Mouse (Mus musculus) myocyte (in vitro differentiated cells): Measurements from ENCODE around the gene Mpst. TPM values are rescaled to one million over a fixed set of nuclear protein-coding genes. Genes with fewer than 3 reads are reported as not detected.
A peak's percentile ranks its signal among the peaks of the same experiment; 100 is the strongest.

Source experiments
- H3K27me3 ChIP-seq: one replicate; pipeline ENCODE4 v1.6.1; 2011; ENCODE audit not compliant: control insufficient read depth, insufficient read depth, insufficient read length
- H3K36me3 ChIP-seq: one replicate; pipeline ENCODE4 v1.6.1; 2011; ENCODE audit not compliant: control insufficient read depth, insufficient read depth
- H3K4me2 ChIP-seq: one replicate; pipeline ENCODE4 v1.6.1; 2011; ENCODE audit warnings: low read depth, control low read depth
- H3K4me3 ChIP-seq: one replicate; pipeline ENCODE4 v1.5.1; 2011; ENCODE audit warnings: mild to moderate bottlenecking, control low read depth, moderate library complexity
- H3K79me2 ChIP-seq: one replicate; pipeline ENCODE4 v1.6.1; 2011; ENCODE audit not compliant: control insufficient read depth, insufficient read depth
- H3ac ChIP-seq: one replicate; pipeline ENCODE4 v1.6.1; 2011; ENCODE audit not compliant: control insufficient read depth, insufficient read length
- CEBPB ChIP-seq: IDR thresholded peaks from 2 replicates; pipeline ENCODE4 v1.6.1; 2011; ENCODE audit warnings: mild to moderate bottlenecking, moderate library complexity; ENCODE audit not compliant: poor library complexity, insufficient read depth, severe bottlenecking
- E2F4 ChIP-seq: IDR thresholded peaks from one replicate; pipeline ENCODE4 v1.6.1; 2011; ENCODE audit warnings: mild to moderate bottlenecking, control low read depth, moderate library complexity; ENCODE audit not compliant: insufficient read depth
- MAX ChIP-seq: IDR thresholded peaks from one replicate; pipeline ENCODE4 v1.6.1; 2011; ENCODE audit warnings: low read depth, mild to moderate bottlenecking, control low read depth
- MYOD1 ChIP-seq, 3 experiments: IDR thresholded peaks; one replicate each; pipeline ENCODE4 v1.6.1; 2011; ENCODE audit warnings: control low read depth in 2 of 3, low read depth in 2 of 3, mild to moderate bottlenecking in 2 of 3, moderate library complexity in 1 of 3; ENCODE audit not compliant: insufficient read length in 2 of 3, control insufficient read depth in 1 of 3
- MYOG ChIP-seq, 3 experiments: IDR thresholded peaks; one replicate each; pipeline ENCODE4 v1.6.1; 2011; ENCODE audit warnings: control low read depth in 2 of 3, low read depth in 2 of 3, mild to moderate bottlenecking in 2 of 3; ENCODE audit not compliant: insufficient read length in 2 of 3, control insufficient read depth in 1 of 3, insufficient read depth in 1 of 3
- POLR2A ChIP-seq: IDR thresholded peaks from one replicate; pipeline ENCODE4 v1.6.1; 2011; ENCODE audit warnings: low read depth, mild to moderate bottlenecking, control low read depth, moderate library complexity; ENCODE audit not compliant: insufficient read length
- POLR2AphosphoS2 ChIP-seq: IDR thresholded peaks from one replicate; pipeline ENCODE4 v1.6.1; 2011; ENCODE audit warnings: low read depth, control low read depth; ENCODE audit not compliant: insufficient read length
- REST ChIP-seq: IDR thresholded peaks from one replicate; pipeline ENCODE4 v1.6.1; 2011; ENCODE audit warnings: mild to moderate bottlenecking, control low read depth, moderate library complexity; ENCODE audit not compliant: insufficient read depth, insufficient read length
- SRF ChIP-seq: IDR thresholded peaks from one replicate; pipeline ENCODE4 v1.6.1; 2011; ENCODE audit warnings: low read depth; ENCODE audit not compliant: control insufficient read depth, insufficient read length
- TCF12 ChIP-seq: IDR thresholded peaks from one replicate; pipeline ENCODE4 v1.6.1; 2011; ENCODE audit warnings: mild to moderate bottlenecking, control low read depth; ENCODE audit not compliant: poor library complexity, insufficient read depth, severe bottlenecking
- TCF3 ChIP-seq: IDR thresholded peaks from one replicate; pipeline ENCODE4 v1.6.1; 2011; ENCODE audit warnings: low read depth, control low read depth; ENCODE audit not compliant: insufficient read length
- USF1 ChIP-seq: IDR thresholded peaks from one replicate; pipeline ENCODE4 v1.6.1; 2011; ENCODE audit warnings: low read depth, mild to moderate bottlenecking, control low read depth, moderate library complexity
- polyA plus RNA-seq: library from polyadenylated mRNA; unstranded; fragments of >200 nt; fragmentation: generic; extraction: Trizol; gene quantifications from one replicate; pipeline ENCODE4 v1.2.1, GENCODE M21; 2012; ENCODE audit warnings: missing spikeins

Gene Mpst
- 77.1 TPM for polyA plus RNA-seq

DNA sequence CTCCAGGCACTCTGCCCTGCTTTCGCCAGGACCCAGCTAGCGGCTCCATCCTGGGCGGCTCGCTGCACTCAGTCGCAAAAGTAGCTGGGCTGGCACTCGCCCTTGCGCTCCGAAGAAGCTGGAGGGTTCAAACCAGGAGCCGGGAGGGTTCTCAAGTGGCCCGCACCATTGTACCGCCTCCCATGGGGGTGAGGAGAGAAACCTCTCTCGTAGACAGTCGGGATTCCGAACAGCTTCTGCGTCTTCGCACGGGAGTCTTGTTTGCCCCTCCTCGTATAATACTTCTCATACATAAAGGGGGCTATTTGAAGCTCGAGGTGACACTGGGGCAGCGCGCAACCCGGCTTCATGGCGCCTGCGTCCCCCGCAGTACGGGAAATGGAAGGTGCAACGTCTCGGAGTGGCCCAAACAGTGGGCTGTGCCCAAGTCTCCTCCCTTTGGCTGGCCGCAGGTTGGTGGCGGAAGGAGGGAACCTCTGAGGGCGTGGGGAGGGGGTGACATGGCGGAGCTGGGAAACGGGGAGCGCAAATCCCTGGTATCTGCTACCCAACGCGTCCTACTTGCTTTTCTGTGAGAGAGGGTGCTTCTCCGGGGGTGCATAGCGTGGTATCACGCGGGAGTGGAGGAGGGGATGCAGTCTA lies at the start of gene Mpst:
TSS of gene Mpst (plus strand) at position 124 of the 642 bp plus-strand sequence.
- H3ac ChIP-seq, result peak within 1 kb of the TSS; percentile 1
- no peaks in the 10 kb centered on the region for H3K36me3 ChIP-seq
- TF ChIP-seq REST, result no peak
- TF ChIP-seq POLR2A, result peak; percentile 85
- no peak for TF ChIP-seq MYOD1 (IDR thresholded peaks at IDR 0.05; ENCODE audit: control insufficient read depth in 1 of 3, insufficient read length in 2 of 3, low read depth in 2 of 3)
- no peak for TF ChIP-seq CEBPB
- peak in 1 of 3 experiments; percentile 40 for TF ChIP-seq MYOG (IDR thresholded peaks at IDR 0.05; ENCODE audit: control insufficient read depth in 1 of 3, insufficient read depth in 1 of 3, insufficient read length in 2 of 3, low read depth in 2 of 3)
- no peak for TF ChIP-seq MAX
- TF ChIP-seq TCF12, result no peak
- TF ChIP-seq SRF, result no peak
- peak; percentile 91 for TF ChIP-seq E2F4
- no peak for TF ChIP-seq USF1
- no peak for TF ChIP-seq TCF3
- TF ChIP-seq POLR2AphosphoS2, result peak; percentile 84
- H3K4me2 ChIP-seq, result peak within 1 kb of the TSS; percentile 98
- H3K79me2 ChIP-seq, result no peaks in the 10 kb centered on the region
- peak within 1 kb of the TSS; percentile 45 for H3K4me3 ChIP-seq
- H3K27me3 ChIP-seq, result no peaks in the 10 kb centered on the region

DNA sequence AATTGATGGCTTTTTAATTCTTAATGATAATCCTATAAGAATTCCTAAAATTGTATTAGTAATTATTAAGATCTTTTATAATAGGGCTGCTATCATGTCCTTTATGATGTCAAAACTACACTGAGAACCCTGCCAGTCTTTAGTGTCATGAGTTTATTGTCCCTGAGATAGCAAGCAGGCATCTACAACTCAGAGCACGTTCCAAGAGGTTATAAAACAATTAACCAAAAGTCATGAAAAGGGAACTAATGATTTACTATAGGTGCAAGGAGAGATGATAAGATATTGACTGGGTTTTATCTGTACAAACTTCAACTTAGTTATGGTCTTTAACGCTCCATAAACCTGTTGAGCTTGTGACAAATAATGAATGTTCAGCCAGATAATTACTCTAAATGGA lies 40.3 kb upstream of the Mpst start:
- peaks cover 27% of the 10 kb centered on the region for H3K27me3 ChIP-seq
- TF ChIP-seq POLR2AphosphoS2, result no peak
- no peak for TF ChIP-seq USF1
- TF ChIP-seq MYOD1 (IDR thresholded peaks at IDR 0.05; ENCODE audit: control insufficient read depth in 1 of 3, insufficient read length in 2 of 3, low read depth in 2 of 3), result no peak
- TF ChIP-seq POLR2A, result no peak
- TF ChIP-seq REST, result no peak
- TF ChIP-seq TCF12, result no peak
- H3K4me3 ChIP-seq, result no peak overlapping the region
- no peaks in the 10 kb centered on the region for H3K79me2 ChIP-seq
- H3K36me3 ChIP-seq, result no peaks in the 10 kb centered on the region
- no peak overlapping the region for H3K4me2 ChIP-seq
- H3ac ChIP-seq, result no peak overlapping the region

DNA sequence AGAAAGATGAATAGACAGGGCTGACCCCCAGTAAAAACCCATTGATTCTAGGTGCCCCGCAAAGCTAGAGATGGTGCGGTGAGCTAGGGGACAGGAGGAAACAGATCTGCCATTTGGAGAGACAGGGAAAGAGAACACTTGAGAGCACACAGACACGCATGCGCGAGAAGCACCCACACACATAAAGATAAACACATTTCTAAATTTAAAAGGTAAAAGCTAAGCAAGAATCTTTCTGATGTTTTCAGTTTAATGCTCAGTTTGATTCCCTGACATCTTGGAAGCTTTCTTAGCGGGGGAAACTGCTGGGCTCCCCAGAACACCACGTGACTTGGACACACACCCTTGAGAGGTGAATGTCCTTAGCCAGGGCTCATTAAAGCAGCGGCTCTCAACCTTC lies 39.3 kb upstream of the Mpst start:
- TF ChIP-seq MYOG (IDR thresholded peaks at IDR 0.05; ENCODE audit: control insufficient read depth in 1 of 3, insufficient read depth in 1 of 3, insufficient read length in 2 of 3, low read depth in 2 of 3) (no peak), TCF3 (no peak), USF1 (peak; percentile 24), MAX (no peak), CEBPB (no peak)
- H3K27me3 ChIP-seq, result peaks cover 27% of the 10 kb centered on the region
- H3ac ChIP-seq, result no peak overlapping the region

DNA sequence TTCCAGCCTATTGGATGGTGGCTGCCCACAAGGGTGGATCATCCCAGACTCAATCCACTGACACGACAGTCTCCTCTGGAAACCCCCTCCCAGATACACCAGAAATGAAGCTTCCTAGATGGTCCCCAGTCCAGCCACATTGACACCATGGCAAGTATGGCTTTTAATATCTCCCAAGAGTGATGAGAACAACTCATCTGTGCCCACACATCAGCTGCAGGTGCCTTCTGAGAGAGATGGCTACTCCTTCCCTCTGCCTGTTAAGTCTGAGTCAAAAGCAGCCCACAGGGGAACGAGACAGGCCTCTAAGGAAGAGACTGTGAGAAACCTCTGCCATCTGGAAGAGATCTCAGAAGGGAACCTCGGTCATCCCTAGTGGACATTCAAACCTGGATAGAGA lies 38.4 kb upstream of the Mpst start:
- no peak overlapping the region for H3K4me3 ChIP-seq
- H3ac ChIP-seq, result no peak overlapping the region
- TF ChIP-seq POLR2A, result no peak
- TF ChIP-seq MYOD1 (IDR thresholded peaks at IDR 0.05; ENCODE audit: control insufficient read depth in 1 of 3, insufficient read length in 2 of 3, low read depth in 2 of 3), result no peak
- no peak for TF ChIP-seq SRF
- no peak for TF ChIP-seq USF1
- TF ChIP-seq CEBPB, result no peak
- TF ChIP-seq REST, result no peak
- no peak for TF ChIP-seq TCF3
- no peak for TF ChIP-seq POLR2AphosphoS2
- TF ChIP-seq TCF12, result no peak
- TF ChIP-seq MYOG (IDR thresholded peaks at IDR 0.05; ENCODE audit: control insufficient read depth in 1 of 3, insufficient read depth in 1 of 3, insufficient read length in 2 of 3, low read depth in 2 of 3), result no peak
- TF ChIP-seq MAX, result no peak
- H3K36me3 ChIP-seq, result no peaks in the 10 kb centered on the region
- peaks cover 27% of the 10 kb centered on the region for H3K27me3 ChIP-seq
- H3K4me2 ChIP-seq, result no peak overlapping the region
- no peaks in the 10 kb centered on the region for H3K79me2 ChIP-seq

More for the DNA sequence above, 39.3 kb upstream of the Mpst start:
- H3K36me3 ChIP-seq, result no peaks in the 10 kb centered on the region
- H3K79me2 ChIP-seq, result no peaks in the 10 kb centered on the region
- no peak overlapping the region for H3K4me3 ChIP-seq
- H3K4me2 ChIP-seq, result no peak overlapping the region

DNA sequence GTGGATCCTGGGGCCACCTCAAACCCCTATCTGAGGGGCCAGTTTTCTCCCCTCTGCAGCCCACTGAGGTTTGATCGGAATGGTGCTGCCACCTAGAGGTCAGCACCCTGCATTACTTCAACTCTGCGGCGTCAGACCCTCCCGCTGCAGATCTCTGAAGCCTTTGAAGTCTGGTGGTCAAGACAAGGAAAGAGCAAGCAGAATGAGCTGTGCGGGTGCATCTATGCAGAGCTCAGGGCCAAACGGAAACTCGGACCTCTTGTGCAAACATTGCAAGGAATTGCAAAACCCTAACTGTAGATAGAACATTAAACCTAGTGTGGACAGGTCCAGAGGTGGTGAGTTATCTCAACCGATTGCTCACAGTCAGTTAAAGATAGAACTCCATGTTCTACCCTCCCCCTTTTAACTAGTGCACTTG lies 37.3 kb upstream of the Mpst start:
- TF ChIP-seq MAX, result no peak
- no peak for TF ChIP-seq POLR2AphosphoS2
- TF ChIP-seq E2F4, result no peak
- TF ChIP-seq TCF12, result no peak
- TF ChIP-seq SRF, result no peak
- TF ChIP-seq MYOG (IDR thresholded peaks at IDR 0.05; ENCODE audit: control insufficient read depth in 1 of 3, insufficient read depth in 1 of 3, insufficient read length in 2 of 3, low read depth in 2 of 3), result no peak
- TF ChIP-seq MYOD1 (IDR thresholded peaks at IDR 0.05; ENCODE audit: control insufficient read depth in 1 of 3, insufficient read length in 2 of 3, low read depth in 2 of 3), result no peak
- no peak for TF ChIP-seq POLR2A
- TF ChIP-seq TCF3, result no peak
- TF ChIP-seq REST, result no peak
- Histone ChIP-seq H3K27me3 (peaks cover 26% of the 10 kb centered on the region), H3K79me2 (no peaks in the 10 kb centered on the region), H3K4me3 (no peak overlapping the region), H3ac (no peak overlapping the region), H3K36me3 (no peaks in the 10 kb centered on the region), H3K4me2 (no peak overlapping the region)
